Mouse (Mus musculus): ENCODE measurements around the gene Sat1.

GRCm38 (mm10) chrX:155256856-155257255, 40.6 kb upstream of the Sat1 start:
- no peak for TF ChIP-seq POLR2A (IDR thresholded peaks at IDR 0.05; ENCODE audit: insufficient read depth, low read length)
- TF ChIP-seq EP300 (IDR thresholded peaks at IDR 0.05; ENCODE audit: insufficient read depth, low read depth, low read length) = no peak
- TF ChIP-seq CTCF (IDR thresholded peaks at IDR 0.05; ENCODE audit: low read depth, low read length) = no peak

Data from ES-Bruce4 (cell line).